Mouse (Mus musculus) cerebellum, adult 2 months (tissue): ENCODE measurements around the gene Klhl22. TPM values are rescaled to one million over a fixed set of nuclear protein-coding genes. Genes with fewer than 3 reads are reported as not detected.

ENCODE experiments used
- DNase-seq, 2 experiments: peaks; one replicate each; pipeline ENCODE4 v3.0.0; 2021
- H3K27ac ChIP-seq: fragments of 200-500 bp; 2 replicates; pipeline ENCODE4 v1.5.1; 2012; ENCODE audit warnings: low read length, control low read depth, inconsistent platforms; ENCODE audit not compliant: insufficient read depth
- H3K27me3 ChIP-seq: fragments of 200-500 bp; 2 replicates; pipeline ENCODE4 v1.6.1; 2012; ENCODE audit warnings: inconsistent platforms, mild to moderate bottlenecking, low read length, moderate library complexity; ENCODE audit not compliant: control insufficient read depth, insufficient read depth
- H3K4me1 ChIP-seq: fragments of 200-500 bp; 2 replicates; pipeline ENCODE4 v1.6.1; 2011; ENCODE audit warnings: low read length; ENCODE audit not compliant: control insufficient read depth, insufficient read depth
- H3K4me3 ChIP-seq: fragments of 200-500 bp; replicated peaks from 2 replicates; pipeline ENCODE3; 2011; ENCODE audit warnings: mild to moderate bottlenecking, low read depth, low read length, control low read depth; ENCODE audit not compliant: insufficient read depth
- CTCF ChIP-seq: fragments of 200-500 bp; IDR thresholded peaks from 2 replicates; pipeline ENCODE4 v1.5.1; 2011; ENCODE audit warnings: low read depth, mild to moderate bottlenecking, control low read depth, low read length, moderate library complexity, borderline replicate concordance; ENCODE audit not compliant: insufficient read depth
- POLR2A ChIP-seq: fragments of 200-500 bp; IDR thresholded peaks from 2 replicates; pipeline ENCODE4 v1.6.1; 2011; ENCODE audit warnings: low read length, control low read depth, borderline replicate concordance; ENCODE audit not compliant: insufficient read depth
- WGBS: fragments of 180-500 bp; shearing (Covaris S2); methylation state at CpG from one replicate; pipeline ENCODE4 v1.1.7; 2018; 5-methylcytosine and 5-hydroxymethylcytosine counted together
- polyA plus RNA-seq: library from polyadenylated mRNA; depleted of rRNA; stranded (reverse); fragments of >200 nt; gene quantifications from 2 replicates; pipeline ENCODE4 v1.2.3, GENCODE M21; 2012

Klhl22 gene
- polyA plus RNA-seq, 1 experiment, result 101 TPM

DNA sequence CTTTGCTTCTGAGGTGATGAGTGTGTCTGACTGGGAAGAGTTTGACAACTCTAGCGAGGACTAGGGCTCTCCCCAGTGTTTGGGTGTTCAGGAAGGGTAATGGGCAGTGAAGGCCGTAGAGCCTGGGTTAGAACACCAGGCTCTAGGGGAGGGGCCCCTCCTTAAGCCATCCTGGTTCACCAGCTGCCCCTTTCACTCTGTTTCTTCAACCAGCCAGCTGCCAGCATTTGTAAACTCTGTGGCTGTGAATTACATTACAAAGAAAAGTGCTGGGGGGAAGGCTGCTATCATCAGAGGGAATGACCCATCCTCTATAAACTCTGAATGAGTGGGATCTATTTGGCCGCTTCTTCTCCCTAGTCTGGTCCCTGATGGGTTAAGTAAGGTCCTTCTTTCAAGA is 33.3 kb downstream of the Klhl22 start:
- H3K4me1 ChIP-seq, result no peaks in the 10 kb centered on the region
- 74% methylated on average over 3 of the region's 3 CpGs for WGBS
- no peak for DNase-seq
- H3K4me3 ChIP-seq, result no peak overlapping the region
- no peak overlapping the region for H3K27ac ChIP-seq
- TF ChIP-seq POLR2A (no peak), CTCF (no peak)
- peaks cover 4% of the 10 kb centered on the region; the same call in 1 of the 2 replicates for H3K27me3 ChIP-seq

DNA sequence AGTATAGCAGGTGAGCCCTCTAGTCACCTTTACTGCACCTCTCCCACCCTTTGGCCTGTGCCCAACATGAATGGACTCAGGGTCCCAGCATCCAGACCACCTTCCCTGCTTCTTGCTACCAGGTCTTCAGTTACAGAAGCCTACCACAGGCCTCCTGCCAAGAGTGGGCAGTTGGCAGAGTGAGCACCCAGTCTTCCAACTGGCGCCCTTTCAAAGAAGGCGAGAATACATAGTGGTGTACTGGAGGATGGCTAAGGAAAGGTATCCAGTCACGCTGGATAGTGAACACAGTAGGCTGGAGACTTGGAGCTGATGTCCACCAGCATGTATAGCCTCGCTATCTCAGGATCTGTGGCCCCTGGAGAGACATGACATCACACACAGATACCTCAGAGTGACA is 34.6 kb downstream of the Klhl22 start:
- no peaks in the 10 kb centered on the region for H3K4me1 ChIP-seq
- no peak for DNase-seq
- WGBS, result 35% methylated on average over 4 of the region's 4 CpGs
- no peak overlapping the region for H3K4me3 ChIP-seq
- no peak for TF ChIP-seq POLR2A
- TF ChIP-seq CTCF, result no peak
- peaks cover 4% of the 10 kb centered on the region; the same call in 1 of the 2 replicates for H3K27me3 ChIP-seq
- H3K27ac ChIP-seq, result no peak overlapping the region

DNA sequence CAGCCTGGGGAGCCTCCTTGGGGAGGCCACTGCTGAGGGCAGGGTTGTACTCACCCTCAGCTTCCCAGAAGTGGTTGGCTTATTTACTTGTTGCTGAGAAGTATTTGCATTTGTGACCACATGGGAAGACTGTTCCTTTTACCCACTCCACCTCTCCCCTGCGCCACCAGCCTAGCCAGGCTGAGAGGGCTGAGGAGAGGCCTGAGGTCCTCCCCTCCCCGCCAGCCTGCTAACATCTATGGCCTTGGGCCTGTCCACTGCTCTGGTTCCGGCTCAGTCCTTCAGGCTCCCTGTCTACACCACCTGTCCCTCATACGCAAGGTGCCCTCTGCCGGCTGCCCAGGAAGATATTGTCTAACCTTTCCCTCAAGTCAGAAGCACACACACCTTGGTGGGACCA is 36.2 kb downstream of the Klhl22 start:
- Histone ChIP-seq H3K4me3 (no peak overlapping the region), H3K27ac (no peak overlapping the region), H3K27me3 (peaks cover 4% of the 10 kb centered on the region; the same call in 1 of the 2 replicates), H3K4me1 (no peaks in the 10 kb centered on the region)
- TF ChIP-seq POLR2A (no peak), CTCF (peak; percentile 36; the same call in 1 of the 2 replicates)
- DNase-seq, result no peak
- 74% methylated on average over 5 of the region's 5 CpGs for WGBS

DNA sequence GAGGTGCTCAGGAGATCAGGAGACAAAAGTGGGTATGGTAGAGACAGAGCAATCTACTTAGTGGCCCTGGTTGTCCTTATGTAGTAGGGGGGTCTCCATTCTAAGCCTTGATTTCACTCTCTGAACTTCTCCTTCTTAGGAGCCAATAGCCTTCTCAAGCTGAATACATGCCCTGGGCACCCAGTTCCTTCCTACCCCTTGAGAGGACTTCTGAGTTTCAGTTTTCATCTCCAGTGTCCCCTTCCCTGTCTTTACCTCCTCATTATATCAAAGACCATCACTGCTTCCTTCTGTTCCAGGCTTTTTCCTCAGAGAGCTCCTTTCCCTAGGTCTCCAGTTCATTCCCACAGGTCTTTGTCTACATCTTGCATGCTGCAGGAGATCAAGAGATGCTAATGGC is 37.1 kb downstream of the Klhl22 start:
- H3K27ac ChIP-seq, result no peak overlapping the region
- no peak for DNase-seq
- H3K4me3 ChIP-seq, result no peak overlapping the region
- H3K4me1 ChIP-seq, result no peaks in the 10 kb centered on the region
- no peak for TF ChIP-seq POLR2A
- no peak for TF ChIP-seq CTCF
- peaks cover 4% of the 10 kb centered on the region; the same call in 1 of the 2 replicates for H3K27me3 ChIP-seq

DNA sequence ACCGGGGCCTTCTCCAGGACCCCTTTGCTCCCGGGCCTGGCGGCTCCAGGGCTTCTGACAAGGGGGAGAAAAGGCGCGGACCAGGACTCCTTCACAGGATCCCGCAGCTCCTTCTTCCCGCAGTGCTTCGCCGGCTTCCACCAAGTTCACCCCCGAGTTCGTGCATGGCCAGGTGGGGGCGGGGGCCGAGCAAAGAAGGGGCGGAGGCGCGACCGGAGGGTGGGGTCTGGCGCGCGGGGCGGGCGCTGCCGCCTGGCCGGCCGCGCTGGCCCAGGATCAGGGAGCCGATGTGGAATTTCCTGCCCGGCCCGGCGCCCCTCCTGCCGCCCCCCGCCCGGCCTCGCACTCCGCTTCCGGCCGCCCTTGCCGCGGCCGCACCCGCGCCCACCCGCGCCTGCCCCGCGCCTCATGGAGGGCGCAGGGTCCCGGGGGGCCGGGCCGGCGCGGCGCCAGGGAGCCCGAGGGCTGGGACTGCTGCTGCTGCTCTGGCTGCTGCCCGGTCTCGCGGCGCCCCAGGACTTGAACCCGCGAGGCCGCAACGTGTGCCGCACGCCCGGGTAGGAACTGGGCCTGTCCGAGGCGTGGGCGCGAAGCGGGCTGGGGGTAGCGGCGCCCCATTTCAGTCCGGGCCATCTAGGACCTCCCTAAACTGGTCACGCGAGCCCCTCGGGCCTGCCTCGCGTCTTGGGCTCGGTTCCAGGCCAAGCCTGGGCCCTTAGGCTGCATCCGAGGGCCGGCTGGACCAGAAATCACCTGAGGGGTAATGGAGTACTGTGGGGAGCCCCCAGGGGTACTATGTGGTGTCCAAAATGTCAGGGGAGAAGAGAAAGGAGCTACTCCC is 37.8 kb downstream of the Klhl22 start, which contains the start of gene Scarf2:
Scarf2 (plus strand) TSS at position 312 of the 841 bp plus-strand sequence.
- 6% methylated on average over 77 of the region's 81 CpGs for WGBS
- no peak for TF ChIP-seq POLR2A
- TF ChIP-seq CTCF, result no peak
- no peak within 1 kb of the TSS for H3K4me3 ChIP-seq
- no peaks in the 10 kb centered on the region for H3K4me1 ChIP-seq
- DNase-seq, result no peak
- peaks cover 4% of the 10 kb centered on the region; the same call in 1 of the 2 replicates for H3K27me3 ChIP-seq
- no peak within 1 kb of the TSS for H3K27ac ChIP-seq

DNA sequence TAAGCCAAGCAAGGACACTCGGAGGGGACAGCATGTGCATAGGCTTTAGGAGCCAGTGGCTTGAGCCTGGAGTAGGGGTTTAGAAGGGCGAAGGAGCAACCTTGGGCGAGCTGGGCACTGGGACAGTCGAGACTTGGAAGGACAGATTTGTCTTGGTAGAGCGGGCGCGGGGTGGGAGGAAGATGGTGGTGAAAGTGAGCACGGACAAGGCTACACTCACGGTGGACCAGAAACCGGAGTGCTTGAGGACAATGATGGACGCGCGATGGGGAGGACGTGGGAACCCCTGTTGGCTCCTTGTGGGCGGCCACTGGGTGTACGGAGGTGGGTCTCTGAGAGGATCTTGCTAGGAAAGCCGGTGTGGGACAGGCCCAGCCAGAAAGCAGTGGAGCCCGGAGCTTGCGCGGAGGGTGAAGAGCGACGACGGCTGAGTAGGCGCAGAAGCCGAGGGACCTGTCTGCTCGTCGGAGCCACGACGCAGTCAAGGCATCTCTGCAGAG is 38.4 kb downstream of the Klhl22 start:
- Histone ChIP-seq H3K4me3 (no peak overlapping the region), H3K27ac (no peak overlapping the region), H3K4me1 (peaks cover 5% of the 10 kb centered on the region; the same call in 1 of the 2 replicates), H3K27me3 (peaks cover 4% of the 10 kb centered on the region; the same call in 1 of the 2 replicates)
- DNase-seq, result no peak
- no peak for TF ChIP-seq CTCF
- no peak for TF ChIP-seq POLR2A
- WGBS, result 16% methylated on average over 29 of the region's 29 CpGs

DNA sequence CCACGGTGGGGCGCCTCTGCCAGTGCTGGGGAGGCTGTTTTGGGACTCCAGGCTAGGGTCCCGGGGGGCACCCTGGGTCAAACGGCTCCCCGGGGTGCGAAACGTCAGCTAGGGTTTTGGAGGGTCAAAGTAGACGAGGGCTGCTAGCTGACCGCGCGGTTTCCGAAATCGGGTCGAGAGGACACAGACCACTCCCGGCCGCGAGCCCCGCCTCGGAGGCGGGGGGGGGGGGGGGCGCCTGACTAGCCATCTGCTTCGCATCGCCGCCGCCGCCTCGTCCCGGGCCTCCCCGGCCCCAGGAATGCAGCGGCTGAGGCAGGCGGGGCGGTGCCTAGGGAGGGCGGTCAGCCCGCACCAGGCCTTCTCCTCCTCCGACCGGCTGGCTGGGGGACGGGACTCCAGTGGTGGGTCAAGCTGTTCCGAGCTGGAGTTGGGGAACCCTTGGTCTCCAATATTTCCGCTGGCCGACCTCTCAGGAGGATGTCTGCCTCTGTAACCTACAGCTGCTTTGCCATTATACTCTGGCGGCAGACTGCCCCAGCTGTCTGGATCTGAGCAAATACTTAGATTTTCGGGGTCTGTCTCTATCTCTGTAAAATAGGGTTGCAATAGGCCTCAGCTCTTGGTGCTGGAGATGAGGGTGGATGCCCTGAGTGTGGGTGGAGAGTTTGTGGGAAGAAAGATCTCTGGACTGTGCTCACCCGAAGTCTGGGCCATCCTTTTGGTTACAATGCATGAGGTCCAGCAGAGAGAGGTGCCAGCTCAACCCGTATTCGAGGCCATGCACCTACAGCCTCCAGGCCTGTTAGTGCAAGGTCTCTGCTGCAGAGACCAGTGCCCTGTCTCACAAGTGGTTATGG is 39.1 kb downstream of the Klhl22 start:
- Histone ChIP-seq H3K27ac (no peak overlapping the region), H3K27me3 (peaks cover 4% of the 10 kb centered on the region; the same call in 1 of the 2 replicates), H3K4me1 (peaks cover 5% of the 10 kb centered on the region; the same call in 1 of the 2 replicates), H3K4me3 (no peak overlapping the region)
- DNase-seq, result no peak
- WGBS, result 19% methylated on average over 44 of the region's 45 CpGs
- no peak for TF ChIP-seq CTCF
- no peak for TF ChIP-seq POLR2A

DNA sequence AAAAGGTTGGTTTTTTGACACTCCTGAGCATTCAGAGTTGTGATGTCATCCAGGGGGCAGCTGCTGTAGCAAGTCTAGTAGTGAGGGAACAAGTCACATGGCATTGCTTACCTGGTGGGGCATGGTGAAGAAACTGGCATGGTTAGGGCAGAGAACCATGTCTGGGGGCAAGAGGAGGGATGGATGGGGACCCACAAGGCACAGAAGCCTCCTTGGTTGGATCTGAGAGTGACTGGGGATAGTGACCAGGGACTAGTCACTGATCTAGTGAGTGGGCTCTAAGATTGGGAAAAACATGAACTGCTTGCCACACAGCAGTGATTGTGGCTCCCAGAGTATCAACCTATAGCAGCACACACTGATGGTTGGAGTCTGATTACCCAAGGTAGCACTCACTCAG is 40.2 kb downstream of the Klhl22 start:
- no peak for DNase-seq
- TF ChIP-seq CTCF (no peak), POLR2A (no peak)
- peaks cover 5% of the 10 kb centered on the region; the same call in 1 of the 2 replicates for H3K27me3 ChIP-seq
- H3K27ac ChIP-seq, result no peak overlapping the region
- peaks cover 9% of the 10 kb centered on the region for H3K4me1 ChIP-seq
- no peak overlapping the region for H3K4me3 ChIP-seq
